Mouse (Mus musculus) neutrophil, adult 65 days (primary cell): ENCODE data around the gene Dnajb6. TPM values are rescaled to one million over a fixed set of nuclear protein-coding genes. Genes with fewer than 3 reads are reported as not detected.

Source experiments
- total RNA-seq: library from RNA; stranded (reverse); gene quantifications from 2 replicates; pipeline ENCODE4 v1.2.4, GENCODE M21; 2023

Gene Dnajb6
- 189 and 258 TPM in 2 replicates for total RNA-seq

GRCm38 (mm10) chr5:29735557-29736061 lies at the start of gene Dnajb6, which contains the start of gene Gm5129:
Gene Dnajb6, plus strand, starts transcription at chr5:29735688.
Gene Gm5129, minus strand, starts transcription at chr5:29735936.

Other genes with a start within 250 kb of the Dnajb6 start
- gene Ube3c, start 166.4 kb upstream of the Dnajb6 start, total RNA-seq: 13.3 and 17.6 TPM in 2 replicates
- 4.9 TPM in 1 of 2 replicates, not detected in the other for gene Gm5129, start 248 bp downstream of the Dnajb6 start, total RNA-seq